Mouse (Mus musculus) kidney, postnatal 36 days (tissue): ENCODE measurements at regions not wholly inside any gene's neighbourhood (a gene's known extent, or its start where the extent isn't known, plus 50 kb on each side); places are given as distances from the start of the nearest gene placed in this dataset.

Experiments used
- DNase-seq, 2 experiments: peaks; one replicate each; pipeline ENCODE4 v3.0.0; 2021 to 2022; ENCODE audit warnings: mixed read lengths in 2 of 2

DNA sequence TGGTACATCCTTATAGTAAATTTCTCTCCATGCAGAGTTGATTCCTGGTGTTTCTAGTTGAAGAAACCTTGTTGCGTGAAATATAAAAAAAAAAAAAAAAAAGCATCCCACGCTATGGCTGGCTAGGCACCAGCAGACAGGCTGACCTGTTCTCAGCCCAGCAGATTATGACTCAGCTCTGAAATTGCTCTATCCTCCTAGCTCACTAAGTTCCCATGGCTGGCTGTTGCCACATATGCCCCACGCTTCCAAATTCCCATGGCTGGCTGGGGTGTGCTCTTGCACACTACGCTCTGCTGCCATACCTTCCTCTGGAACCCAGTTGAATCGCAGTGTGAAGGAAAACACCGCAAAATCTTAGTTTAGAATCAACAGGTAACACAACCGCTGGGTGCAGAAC lies 270.1 kb downstream of the Mid1ip1 start:
- DNase-seq = no peak

DNA sequence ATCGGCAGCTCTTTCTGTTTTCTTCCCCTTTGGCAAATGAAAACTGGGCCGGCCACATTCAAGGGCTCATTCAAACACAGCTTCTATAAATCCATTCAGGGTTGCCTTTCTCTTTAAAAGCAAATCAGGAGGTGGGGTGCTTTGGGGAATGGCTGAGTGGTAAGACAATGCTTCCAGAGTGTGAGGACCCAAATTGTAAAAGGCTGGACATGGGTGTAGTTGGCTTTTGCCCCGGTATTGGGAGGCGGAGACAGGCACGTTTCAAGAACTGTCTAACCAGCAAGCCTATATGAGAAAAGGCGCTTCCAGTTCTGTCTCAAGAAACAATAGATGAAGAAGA lies 277.0 kb downstream of the Mid1ip1 start:
- DNase-seq = no peak

DNA sequence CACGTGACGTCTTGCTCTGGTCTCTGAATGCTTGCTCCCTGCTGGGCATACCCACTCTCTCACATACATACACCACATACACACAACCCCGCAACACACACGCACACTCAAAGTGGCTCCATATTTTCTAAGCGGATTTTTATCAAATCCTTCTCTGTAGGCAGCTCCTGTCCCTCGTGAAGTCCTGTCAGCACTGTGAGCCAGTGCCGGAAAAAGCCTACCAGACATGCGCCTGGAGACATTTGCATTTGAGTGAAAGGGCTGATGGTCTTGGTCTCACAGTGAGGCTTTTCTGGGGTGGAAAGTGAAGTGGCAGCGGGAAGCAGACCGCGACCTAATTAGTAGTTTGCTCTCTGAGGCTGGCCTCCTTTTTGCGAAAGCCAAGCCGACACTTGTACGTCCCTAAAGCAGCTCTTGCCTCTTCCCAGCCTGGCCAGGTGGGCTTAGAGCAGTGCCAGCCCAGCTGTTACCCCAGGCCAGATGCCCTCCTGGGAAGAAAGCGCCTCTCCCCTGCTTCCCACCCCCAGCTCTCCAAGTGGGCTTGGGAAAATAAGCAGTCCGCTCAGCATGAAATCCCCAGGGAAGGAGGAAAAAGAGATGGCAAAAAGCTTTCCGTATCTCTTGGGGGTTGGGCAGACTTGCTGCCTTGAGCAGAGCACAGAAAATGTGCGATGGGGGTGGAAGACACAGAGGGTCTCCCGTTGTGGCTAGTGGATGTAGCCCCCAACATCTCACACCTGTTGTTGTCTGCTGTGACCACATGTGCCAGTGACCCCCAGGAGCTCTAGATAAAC lies 277.6 kb downstream of the Mid1ip1 start:
- peak in 1 of 2 experiments; percentile 10 for DNase-seq

DNA sequence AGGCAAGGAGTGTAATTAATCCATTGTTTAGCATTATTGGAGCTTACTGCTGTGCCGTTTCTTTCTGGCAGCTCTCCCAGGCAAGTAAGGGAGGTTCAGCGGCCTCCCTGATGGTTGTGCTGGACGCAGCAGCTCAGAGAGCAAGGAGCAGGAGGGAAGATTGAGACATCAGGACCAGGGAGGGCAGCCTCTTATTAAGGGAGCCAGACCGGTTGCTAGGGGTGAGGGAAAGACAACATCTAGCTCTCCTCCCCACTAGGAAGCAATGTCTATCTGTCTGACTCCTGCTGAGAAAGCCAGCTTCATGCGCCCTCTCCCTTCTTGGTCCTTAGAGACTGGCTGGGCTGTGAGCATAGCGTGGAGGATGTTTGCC lies 278.2 kb downstream of the Mid1ip1 start:
- DNase-seq = peak in 1 of 2 experiments; percentile 37

DNA sequence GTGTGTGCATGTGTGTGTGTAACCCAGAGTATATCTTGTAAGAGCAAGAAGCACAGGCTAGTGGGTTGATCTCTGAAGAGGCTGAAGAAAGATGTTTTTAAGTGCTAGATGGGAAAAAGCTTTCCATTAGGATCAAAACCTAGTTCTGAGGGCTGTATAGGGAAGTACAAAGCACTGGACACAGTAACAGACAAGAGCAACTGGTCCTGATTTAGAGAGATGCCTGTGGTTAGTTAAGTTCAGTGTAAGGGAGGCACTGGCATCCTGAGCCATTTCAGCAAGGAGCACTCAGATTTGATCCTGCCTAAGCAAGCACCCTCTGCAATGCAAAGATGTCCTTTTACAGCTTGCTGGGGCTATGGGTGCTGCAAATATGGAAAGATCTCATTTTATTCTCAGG lies 280.1 kb downstream of the Mid1ip1 start:
- DNase-seq = no peak

DNA sequence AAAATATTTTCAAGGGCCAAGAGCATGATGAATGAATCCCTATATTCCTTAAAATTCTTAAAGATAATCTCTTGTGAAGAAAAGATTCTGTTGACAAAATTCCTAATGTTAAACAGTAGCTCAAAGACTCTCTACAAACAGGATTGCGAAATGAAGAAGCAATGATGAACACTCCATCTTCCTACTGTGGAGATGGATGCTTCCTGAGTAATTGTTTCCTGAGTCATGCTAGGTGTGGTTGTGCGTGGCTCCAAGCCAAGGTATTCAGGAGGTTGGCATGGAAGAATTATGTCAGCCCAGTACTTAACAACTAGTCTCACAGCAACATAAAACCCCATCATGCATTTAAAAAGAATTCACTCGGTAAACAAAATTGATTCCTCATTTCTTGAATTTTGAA lies 286.4 kb downstream of the Mid1ip1 start:
- DNase-seq = peak; percentile 20 to 37

DNA sequence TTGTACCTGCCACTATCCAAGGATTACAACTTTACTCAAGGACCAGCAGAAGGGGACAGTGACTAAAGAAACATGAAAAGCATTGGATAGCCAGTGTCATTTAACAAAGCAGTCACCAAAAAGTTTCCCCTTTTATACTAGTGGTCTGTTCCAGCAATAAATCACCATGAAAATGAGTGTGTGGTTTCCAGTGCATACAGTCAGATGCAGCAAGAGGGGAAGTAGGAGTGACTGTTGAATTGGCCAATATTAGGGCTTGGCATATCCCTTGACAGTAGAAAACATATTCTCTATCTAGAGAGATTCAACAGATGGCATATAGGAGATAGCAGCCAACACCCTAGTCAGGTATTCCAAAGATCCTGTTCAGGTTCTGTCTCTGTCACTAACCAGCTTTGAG lies 259.8 kb upstream of the H2al1a start:
- no peak for DNase-seq

DNA sequence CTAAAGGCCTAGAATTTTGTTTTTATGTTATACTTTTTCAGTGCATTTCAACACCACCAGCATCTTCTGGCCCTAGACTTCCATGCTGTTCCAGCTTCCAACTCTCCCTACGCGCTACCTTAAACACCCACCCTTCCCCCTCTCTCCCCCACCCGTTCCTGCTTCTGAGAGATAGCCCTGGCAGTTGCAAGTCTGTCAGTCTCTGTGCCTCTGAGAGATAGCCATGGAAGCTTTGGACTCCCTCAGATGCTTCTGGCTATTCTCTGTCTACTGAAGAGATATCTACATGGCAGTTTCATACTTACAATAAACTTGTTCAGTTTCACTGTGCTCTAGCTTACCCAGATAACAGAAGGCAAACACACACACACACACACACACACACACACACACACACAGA lies 252.3 kb upstream of the H2al1a start:
- no peak for DNase-seq

DNA sequence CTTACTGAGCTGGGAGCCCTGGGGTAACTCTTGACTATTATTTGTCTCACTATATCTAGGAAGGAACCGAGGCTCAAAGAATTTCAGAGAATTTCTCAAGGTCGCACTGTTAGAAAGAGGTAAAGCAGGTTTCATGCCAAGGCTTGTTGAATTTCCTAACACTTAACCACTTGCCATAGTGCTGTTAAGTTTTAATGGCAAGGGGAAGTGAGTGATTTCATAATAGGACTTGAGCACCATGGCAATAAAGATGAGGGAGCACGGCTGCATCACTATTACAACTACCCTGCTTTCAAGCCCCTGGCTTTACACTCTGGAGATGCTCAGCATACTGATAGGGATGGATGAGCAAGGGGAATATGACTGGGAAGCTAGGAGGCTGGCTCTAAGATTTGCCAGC lies 216.9 kb upstream of the H2al1a start:
- no peak for DNase-seq

DNA sequence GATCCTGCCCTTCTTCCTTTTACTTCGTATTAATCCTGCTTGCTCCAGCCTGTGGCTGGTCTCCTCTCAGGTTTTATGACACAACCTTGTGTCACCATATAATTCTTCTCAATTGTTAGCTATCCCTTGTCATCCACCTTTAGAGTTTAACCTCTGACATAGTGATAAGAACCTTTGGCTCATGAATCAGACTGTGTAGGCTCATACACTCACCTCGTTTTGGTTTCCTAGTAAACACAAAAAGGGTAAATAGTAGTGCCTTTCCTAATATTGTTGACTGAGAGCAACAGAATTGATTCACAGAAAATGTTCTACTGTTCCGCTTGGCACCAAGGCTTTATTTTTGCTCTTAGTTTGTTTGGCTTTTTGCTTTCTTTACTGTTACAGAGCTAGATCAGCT lies 216.2 kb upstream of the H2al1a start:
- DNase-seq = no peak

DNA sequence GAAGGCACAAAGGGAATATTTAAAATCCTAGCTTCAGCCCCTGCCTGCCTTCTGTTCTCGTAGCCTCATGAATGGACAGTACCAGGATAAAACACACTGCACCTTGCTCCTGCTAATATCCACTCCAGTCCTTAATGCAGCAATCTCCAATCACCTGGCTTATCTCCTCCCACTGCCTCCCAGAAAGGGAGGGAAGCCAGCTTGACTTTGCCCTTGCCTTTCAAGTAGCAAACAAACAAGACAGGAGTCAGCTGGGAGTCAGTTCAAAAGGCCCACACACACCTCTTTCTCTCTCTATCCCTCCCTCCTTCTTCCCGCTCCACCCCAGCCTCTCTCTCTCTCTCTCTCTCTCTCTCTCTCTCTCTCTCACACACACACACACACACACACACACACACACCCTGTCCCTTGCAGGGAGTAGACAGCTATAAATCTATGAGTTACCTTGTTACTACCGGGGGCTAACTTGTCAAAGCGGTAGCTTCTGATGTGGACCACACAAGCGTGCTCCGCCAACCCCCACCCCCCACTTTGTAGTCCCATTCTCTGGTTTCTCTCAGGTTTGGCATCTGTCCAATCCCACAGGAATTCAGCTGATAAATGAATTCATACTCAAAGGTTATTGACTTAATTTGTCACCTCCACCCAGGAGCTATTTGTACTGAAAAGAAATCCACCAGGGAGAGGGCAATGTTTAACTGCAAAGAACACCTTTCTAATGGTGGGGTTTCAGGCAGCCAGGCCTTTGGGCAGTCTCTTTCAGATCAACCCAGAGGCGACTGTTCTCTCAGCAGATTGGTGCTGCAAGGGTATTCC lies 212.6 kb upstream of the H2al1a start:
- DNase-seq = peak; percentile 51 to 71

DNA sequence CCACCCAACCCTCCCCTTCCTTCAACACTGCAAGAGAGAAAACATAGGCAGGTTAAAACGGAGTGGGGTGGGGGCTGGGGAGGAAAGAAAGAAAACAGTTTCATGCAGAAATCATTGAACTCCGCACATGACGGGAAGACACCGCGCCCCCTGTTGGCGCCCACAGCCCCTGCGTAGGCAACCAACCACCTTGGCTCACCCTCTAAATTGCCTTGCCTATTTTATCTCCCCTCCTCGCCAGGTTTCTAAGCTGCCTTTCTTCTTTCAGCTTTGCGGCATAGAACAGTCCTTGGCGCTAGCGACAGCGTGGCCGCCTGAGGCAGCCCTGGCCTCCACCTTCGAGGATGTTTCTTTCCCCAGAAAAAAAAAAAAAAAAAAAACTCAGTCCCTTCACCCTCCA lies 211.1 kb upstream of the H2al1a start:
- DNase-seq = peak; percentile 14 to 63

DNA sequence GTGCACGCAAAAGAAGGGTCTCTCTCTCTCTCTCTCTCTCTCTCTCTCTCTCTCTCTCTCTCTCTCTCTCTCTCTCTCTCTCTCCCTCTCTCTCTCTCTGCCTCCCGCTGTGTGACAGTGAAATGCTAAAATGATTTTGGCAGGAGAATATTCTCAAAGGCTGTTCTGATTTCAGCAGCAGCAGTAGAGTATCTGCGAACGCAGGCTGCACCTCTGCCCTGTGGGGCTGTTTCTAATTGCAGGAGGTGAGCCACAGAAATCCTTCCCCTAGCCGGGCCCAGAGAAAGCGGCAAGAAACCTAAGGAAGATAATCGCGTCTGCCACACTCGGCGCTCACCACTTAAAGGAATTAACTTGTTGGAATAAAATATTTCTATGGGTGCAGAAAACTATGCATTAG lies 210.6 kb upstream of the H2al1a start:
- no peak for DNase-seq

DNA sequence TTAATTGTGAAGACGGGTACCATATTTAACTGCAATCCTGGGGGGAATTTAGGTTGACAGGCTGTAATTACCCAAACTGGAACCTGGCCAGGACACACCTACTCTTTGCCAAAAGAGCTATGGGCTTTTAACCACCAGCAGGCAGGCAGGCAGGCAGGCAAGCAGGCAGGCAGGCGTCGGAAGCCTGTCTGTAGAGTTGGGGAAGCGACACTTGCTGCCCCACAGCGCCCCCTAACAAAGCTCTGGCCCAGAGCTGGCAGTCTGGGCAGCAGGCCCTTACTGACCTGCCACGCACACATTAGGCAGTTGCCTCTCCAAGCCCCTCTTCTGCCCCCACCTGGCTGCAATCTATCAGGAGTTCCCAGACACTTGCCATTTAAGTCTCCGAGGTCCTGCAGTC lies 208.6 kb upstream of the H2al1a start:
- peak; percentile 50 to 77 for DNase-seq

DNA sequence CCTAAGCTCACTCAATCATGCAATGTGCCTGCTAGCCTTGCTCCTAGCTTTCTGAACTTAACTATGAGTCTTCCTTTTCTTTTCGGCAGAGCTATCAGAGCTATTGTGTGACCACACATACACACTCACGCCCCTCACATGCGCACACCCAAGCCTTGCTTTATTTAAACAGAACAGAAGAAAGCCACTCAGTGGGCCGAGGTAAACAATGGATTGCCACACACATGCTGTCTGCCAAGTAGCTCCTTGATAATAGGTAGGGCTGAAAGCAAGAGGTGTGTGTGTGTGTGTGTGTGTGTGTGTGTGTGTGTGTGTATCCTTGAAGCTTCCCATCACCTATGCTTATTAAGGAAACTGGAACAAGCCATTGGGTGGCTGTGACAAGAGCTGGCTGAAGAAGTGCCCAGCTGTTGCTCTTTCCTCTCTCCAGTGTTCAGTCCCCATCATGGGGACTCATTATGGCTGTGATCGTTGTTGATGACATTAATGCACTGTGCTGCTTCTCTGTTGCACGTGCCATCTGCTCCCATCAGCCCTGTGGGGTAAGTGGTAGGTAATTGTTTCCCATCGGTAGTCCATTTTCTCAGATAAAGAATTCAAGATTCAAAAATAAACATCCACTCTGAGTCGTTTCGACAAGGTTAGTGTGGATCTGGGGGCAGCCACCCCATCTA lies 201.3 kb upstream of the H2al1a start:
- no peak for DNase-seq

DNA sequence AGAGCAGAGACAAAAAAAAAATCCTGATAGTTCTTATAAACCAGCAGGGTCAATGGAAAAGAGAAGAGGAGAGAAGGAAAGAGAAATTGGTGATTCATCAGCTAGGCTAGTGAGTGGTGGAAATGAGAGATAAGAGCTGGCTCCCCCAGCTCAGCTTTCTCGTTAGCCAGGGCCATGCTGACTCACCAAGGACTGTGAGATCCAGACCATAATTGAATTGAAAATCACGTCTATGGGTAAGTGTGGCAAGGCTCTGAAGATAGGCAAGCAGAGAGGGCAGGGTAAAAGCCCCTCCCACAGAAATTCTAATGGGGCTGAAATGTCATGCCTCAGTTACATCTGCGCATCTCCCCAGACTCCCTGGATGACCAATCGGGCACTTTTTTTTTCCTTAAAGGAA lies 200.7 kb upstream of the H2al1a start:
- no peak for DNase-seq

DNA sequence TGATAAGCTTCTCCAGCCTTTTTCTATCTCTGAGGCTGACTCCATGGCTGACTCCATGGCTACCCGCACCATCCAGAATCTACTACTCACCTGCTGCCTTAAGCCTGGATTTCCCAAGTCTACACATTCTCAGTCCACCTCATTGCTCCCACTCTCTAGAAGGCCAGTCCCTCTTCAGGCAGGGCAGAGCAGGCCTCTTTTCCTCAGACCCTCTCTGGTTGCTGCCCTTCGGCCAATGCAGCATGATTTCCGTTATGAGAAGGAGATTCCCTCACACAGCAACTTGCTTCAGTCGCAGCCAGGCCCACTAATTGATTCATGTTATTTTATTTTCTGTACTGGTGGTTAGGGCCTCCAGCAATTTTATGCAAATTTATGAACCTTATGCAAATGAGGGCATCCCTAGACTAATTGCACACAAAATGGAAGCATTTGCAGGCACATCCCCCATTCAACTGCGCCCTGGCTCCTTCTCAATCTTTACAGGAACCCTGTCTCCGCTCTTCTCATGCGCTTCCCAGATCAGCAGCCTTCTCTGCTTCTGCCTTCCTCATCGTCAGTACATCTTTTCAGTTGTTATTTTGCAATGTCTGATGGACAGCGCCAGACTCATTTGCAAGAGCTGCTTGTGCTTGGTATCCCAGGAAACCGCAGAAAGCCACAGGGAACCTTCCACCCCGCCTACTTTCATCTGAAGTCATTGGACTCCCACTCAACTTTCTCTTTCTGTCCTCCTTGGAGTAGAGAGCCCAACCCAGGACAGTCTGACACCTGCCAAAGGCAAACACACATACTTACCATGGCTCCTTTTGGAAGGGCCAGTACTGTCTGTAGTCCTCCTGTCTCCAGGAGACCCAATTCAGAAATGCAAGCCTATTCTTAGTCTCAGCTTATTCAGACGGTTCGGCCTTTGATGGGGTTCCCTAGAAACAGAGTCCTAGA lies 199.6 kb upstream of the H2al1a start:
- no peak for DNase-seq

DNA sequence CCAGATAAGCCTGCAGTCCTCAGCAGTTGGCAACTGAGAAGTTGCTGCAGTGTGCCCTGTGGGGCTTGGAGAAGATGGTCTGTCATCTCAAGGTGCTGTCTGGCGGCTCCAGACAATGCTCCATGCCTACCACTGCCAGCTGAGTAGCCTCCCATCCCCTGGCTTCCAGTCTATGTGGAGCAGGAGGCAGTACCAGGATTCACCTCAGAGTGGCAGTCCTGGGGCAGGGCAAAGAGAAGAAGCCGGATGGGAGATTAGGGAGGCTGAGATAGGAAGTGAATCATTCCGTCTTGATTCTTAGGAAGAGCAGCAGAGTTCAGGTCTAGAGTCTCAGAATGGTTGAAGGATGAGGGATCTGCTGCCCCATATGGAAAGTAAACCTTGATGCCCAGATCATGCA lies 198.1 kb upstream of the H2al1a start:
- peak in 1 of 2 experiments; percentile 27 for DNase-seq

DNA sequence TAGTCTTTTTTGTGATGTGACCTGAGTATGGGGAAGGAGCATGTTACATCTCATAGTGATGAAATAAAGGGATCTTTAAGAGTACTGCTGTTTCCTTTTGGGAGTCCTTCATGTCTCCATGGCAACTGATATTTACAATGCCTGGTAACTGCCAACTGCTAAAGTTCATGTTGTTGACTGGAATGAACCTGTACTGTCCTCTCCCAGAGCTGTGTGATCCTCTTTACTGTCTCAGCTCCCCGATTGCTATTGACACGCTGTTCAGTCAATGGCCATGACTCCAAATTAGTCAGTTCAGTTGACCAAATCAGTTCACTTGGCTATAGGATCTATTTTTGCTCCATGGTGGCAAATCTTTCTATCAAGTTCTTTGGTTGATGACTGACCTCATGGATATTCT lies 167.8 kb upstream of the H2al1a start:
- DNase-seq = no peak

DNA sequence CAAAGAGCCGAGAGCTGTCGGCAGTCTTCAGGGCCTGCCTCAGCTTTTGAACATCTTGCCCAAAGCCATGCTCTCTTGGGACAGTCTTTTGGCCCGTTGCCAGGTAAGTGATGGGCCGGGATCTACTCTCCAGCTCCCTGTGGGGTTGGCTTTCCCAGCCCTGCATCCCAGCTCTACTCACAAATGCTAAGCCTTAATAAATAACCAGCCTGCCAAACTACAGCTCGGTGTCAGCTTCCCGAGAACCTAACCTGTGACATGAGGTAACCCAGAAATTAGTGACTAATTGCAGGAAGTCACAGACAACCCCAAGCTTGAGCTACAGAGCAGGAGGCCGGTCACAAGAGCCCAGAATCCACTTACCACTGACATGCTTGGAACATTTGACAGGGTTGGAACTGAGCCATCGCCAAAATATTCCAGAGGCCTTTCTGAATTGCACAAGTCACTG lies 159.1 kb upstream of the H2al1a start:
- DNase-seq = peak; percentile 55 to 70

DNA sequence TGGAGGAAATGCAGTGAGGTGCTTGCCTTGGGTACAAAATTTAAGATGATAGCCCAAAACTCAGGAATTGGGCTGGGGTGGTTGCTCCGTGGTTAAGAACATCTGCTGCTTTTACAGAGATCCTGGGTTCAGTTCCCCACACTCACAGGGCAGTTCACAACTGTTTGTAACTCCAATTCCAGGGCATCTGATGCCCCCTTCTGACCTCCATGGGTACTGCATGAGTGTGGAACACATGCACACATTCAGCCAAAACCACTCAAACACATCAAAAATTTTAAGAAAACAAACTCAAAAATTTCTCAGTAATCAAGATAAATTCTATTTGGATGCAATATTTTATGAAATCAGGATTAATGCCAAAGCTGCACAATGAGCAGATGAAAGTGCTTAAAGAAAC lies 157.8 kb upstream of the H2al1a start:
- DNase-seq = peak in 1 of 2 experiments; percentile 19

DNA sequence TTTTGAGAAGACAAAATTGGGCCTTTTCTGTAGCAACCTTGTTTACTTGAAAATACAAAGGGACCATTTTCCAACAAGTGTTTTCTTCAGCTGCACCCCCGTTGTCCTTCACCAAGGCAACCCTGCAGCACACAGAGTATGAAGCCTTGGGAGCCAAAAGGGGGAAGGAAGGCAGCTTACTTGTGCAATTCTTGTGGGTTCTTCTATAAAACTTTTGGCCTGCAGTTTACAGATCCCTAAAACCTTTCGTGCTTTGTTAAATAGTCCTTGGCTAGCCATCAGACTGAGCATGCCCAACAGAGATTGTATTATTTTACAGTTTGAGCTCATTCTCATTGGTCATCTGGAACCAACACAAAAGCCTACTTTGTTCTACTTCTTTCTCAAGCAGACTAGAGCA lies 140.6 kb upstream of the H2al1a start:
- no peak for DNase-seq

DNA sequence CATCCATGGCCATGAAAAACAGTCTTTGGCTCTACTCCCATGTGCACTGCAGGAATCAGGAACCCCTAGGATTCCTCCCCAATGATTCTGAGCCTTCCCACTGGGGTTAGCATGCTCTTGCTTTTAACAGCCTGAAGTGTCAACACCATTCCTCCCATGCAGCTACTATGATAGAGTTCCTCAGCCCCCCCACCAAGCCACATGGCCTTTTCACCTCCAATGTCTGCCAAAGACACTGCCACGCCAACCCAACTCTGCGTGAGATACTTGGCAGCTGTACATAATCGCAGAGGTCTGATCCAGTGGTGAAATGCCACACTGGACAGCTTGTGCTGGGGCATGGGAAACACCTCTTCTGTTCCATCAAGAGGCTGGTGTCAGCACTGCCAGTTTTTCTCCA lies 128.6 kb upstream of the H2al1a start:
- DNase-seq = no peak
